Comparison of ENCODE assay signal across 12 mouse cellular contexts in genomic region chr6:87737921-87738626, GRCm38 (mm10). TPM values are rescaled to one million over a fixed set of nuclear protein-coding genes. Genes with fewer than 3 reads are reported as not detected.
DNase-seq lines count a peak whose midpoint lies in the region; ATAC-seq and TF ChIP-seq lines count a peak whose summit lies in the region.
"Had no signal": no experiment of that assay in that cellular context is flagged by ENCODE, and none has a peak within 500 bp of the region (broad histone marks: within the 10 kb centered on the region; RNA-seq: fewer than 3 reads in every experiment).

No protein-coding gene starts in this region.

- H3K27me3 ChIP-seq in hindbrain, embryonic 11.5 days (ENCODE audit: control insufficient read depth, insufficient read depth, low read length) = peaks cover 23% of the 10 kb centered on the region
- peaks cover 2% of the 10 kb centered on the region; the same call in 1 of the 2 replicates for H3K27me3 ChIP-seq in hindbrain, embryonic 16.5 days (replicated peaks; ENCODE audit: control insufficient read depth, insufficient read depth, low read length)
- no peaks in the 10 kb centered on the region for H3K27me3 ChIP-seq in CH12.LX (replicated peaks)
- peaks cover 53% of the 10 kb centered on the region for H3K27me3 ChIP-seq in embryonic facial prominence, embryonic 10.5 days (replicated peaks; ENCODE audit: low read depth, poor library complexity, severe bottlenecking)
- H3K27me3 ChIP-seq in liver, postnatal 0 days (ENCODE audit: insufficient read depth, low read length) = peaks cover 7% of the 10 kb centered on the region
- no peaks in the 10 kb centered on the region; the same call in 1 of the 2 replicates for H3K27me3 ChIP-seq in thymus, adult 2 months (ENCODE audit: control insufficient read depth, insufficient read depth, low read length)

- TF ChIP-seq EP300 in CH12.LX (IDR thresholded peaks at IDR 0.05; ENCODE audit: low read length) = no peak
- no peak for TF ChIP-seq EP300 in liver, postnatal 0 days (IDR thresholded peaks at IDR 0.05; ENCODE audit: low read depth)

- peak in 1 of 2 experiments; percentile 34; a peak in 2 of 4 replicates for TF ChIP-seq CTCF in CH12.LX (conservative IDR thresholded peaks at IDR 0.05 in 1 of 2, IDR thresholded peaks at IDR 0.05 in 1 of 2; ENCODE audit: low read depth in 2 of 2, low read length in 2 of 2)
- TF ChIP-seq CTCF in liver, postnatal 0 days (IDR thresholded peaks at IDR 0.05; ENCODE audit: low read depth) = peak; percentile 62
- TF ChIP-seq CTCF in thymus, adult 2 months (IDR thresholded peaks at IDR 0.05; ENCODE audit: borderline replicate concordance, control insufficient read depth, extremely low read depth, insufficient read depth, low read length, poor library complexity) = no peak

- H3K4me3 ChIP-seq in hindbrain, embryonic 11.5 days (ENCODE audit: low read depth, low read length) = no peak overlapping the region
- no peak overlapping the region for H3K4me3 ChIP-seq in hindbrain, embryonic 16.5 days (ENCODE audit: low read length)
- H3K4me3 ChIP-seq in CH12.LX (replicated peaks in 1 of 3; ENCODE audit: low read depth in 2 of 3, low read length in 2 of 3, poor library complexity in 1 of 3) = no peak overlapping the region
- no peak overlapping the region for H3K4me3 ChIP-seq in embryonic facial prominence, embryonic 10.5 days
- no peak overlapping the region for H3K4me3 ChIP-seq in liver, postnatal 0 days (ENCODE audit: low read depth, low read length)
- H3K4me3 ChIP-seq in thymus, adult 2 months (ENCODE audit: control insufficient read depth, insufficient read depth, low read length) = no peak overlapping the region
- H3K4me3 ChIP-seq: left cerebral cortex, adult 2 months had no signal

- peak; percentile 85 for ATAC-seq in hindbrain, embryonic 11.5 days (ENCODE audit: low FRiP score)
- no peak for ATAC-seq in hindbrain, embryonic 16.5 days
- ATAC-seq in liver, postnatal 0 days = no peak

- H3K9me3 ChIP-seq in hindbrain, embryonic 11.5 days (ENCODE audit: control insufficient read depth, low read length) = no peaks in the 10 kb centered on the region
- H3K9me3 ChIP-seq in hindbrain, embryonic 16.5 days (ENCODE audit: control insufficient read depth, low read length) = no peaks in the 10 kb centered on the region
- H3K9me3 ChIP-seq in CH12.LX (replicated peaks; ENCODE audit: low read length) = no peaks in the 10 kb centered on the region
- H3K9me3 ChIP-seq in embryonic facial prominence, embryonic 10.5 days = no peaks in the 10 kb centered on the region
- no peaks in the 10 kb centered on the region for H3K9me3 ChIP-seq in liver, postnatal 0 days (ENCODE audit: low read length)

- in situ Hi-C loops in CH12.LX (cut with MboI; ENCODE audit: low pct_ligation_motif_present, low pct_unique_long_range_greater_than_20kb, low sequenced_read_pairs) = no loop called here

- no peak; the same call in none of the 2 replicates for TF ChIP-seq RAD21 in CH12.LX (IDR thresholded peaks at IDR 0.05; ENCODE audit: low read depth, low read length)

- WGBS in hindbrain, embryonic 11.5 days = 28% methylated on average over 4 of the region's 4 CpGs
- 35% methylated on average over 4 of the region's 4 CpGs for WGBS in hindbrain, embryonic 16.5 days
- WGBS in embryonic facial prominence, embryonic 10.5 days = 44% methylated on average over 4 of the region's 4 CpGs
- 74% methylated on average over 4 of the region's 4 CpGs for WGBS in liver, postnatal 0 days (ENCODE audit: insufficient replicate concordance)
- 89% methylated on average over 4 of the region's 4 CpGs for WGBS in thymus, adult 2 months

- no peaks in the 10 kb centered on the region for H3K79me2 ChIP-seq in CH12.LX (replicated peaks; ENCODE audit: control insufficient read depth, extremely low read depth, insufficient read depth, poor library complexity, severe bottlenecking)

- H3K27ac ChIP-seq in hindbrain, embryonic 11.5 days (ENCODE audit: low read depth, low read length) = peak overlapping the region; percentile 74
- no peak overlapping the region for H3K27ac ChIP-seq in hindbrain, embryonic 16.5 days (ENCODE audit: low read depth, low read length)
- no peak overlapping the region for H3K27ac ChIP-seq in CH12.LX (ENCODE audit: insufficient read depth, low read depth)
- H3K27ac ChIP-seq in embryonic facial prominence, embryonic 10.5 days (replicated peaks) = peak overlapping the region; percentile 62
- H3K27ac ChIP-seq in liver, postnatal 0 days (ENCODE audit: low read depth) = no peak overlapping the region
- no peak overlapping the region for H3K27ac ChIP-seq in thymus, adult 2 months (ENCODE audit: control insufficient read depth, insufficient read depth, low read length)
- H3K27ac ChIP-seq: left cerebral cortex, adult 2 months; macrophage had no signal

- H3K9ac ChIP-seq in hindbrain, embryonic 11.5 days (ENCODE audit: low read depth, low read length) = peak overlapping the region; percentile 29
- no peak overlapping the region for H3K9ac ChIP-seq in hindbrain, embryonic 16.5 days (ENCODE audit: low read depth, low read length)
- H3K9ac ChIP-seq in CH12.LX (ENCODE audit: insufficient read depth, low read depth) = no peak overlapping the region
- no peak overlapping the region for H3K9ac ChIP-seq in liver, postnatal 0 days (replicated peaks)

- intact Hi-C loops in left cerebral cortex, postnatal 36 days (cut with DNase I) = no loop called here

- dilution Hi-C loops in CH12.LX (cut with MboI; ENCODE audit: extremely low pct_ligation_motif_present, extremely low pct_unique_long_range_greater_than_20kb, low sequenced_read_pairs) = no loop called here

- DNase-seq in hindbrain, embryonic 11.5 days (ENCODE audit: low spot score) = peak; percentile 73
- no peak for DNase-seq in CH12.LX (ENCODE audit: extremely low read depth)
- peak; percentile 57 for DNase-seq in embryonic facial prominence, embryonic 10.5 days (ENCODE audit: low spot score)
- no peak for DNase-seq in liver, postnatal 0 days
- no peak for DNase-seq in B cell, adult 2 months
- no peak for DNase-seq in left cerebral cortex, postnatal 36 days (ENCODE audit: low spot score in 2 of 2)
- DNase-seq in thymus, adult 2 months = no peak
- DNase-seq: cerebellum, adult 9-10 months had no signal

- no peak for TF ChIP-seq POLR2A in CH12.LX (IDR thresholded peaks at IDR 0.05; ENCODE audit: low read depth, low read length)
- no peak for TF ChIP-seq POLR2A in thymus, adult 2 months (IDR thresholded peaks at IDR 0.05; ENCODE audit: control insufficient read depth, extremely low read depth, insufficient read depth, low read length, poor library complexity)

- peaks cover 11% of the 10 kb centered on the region; the same call in 1 of the 2 replicates for H3K4me1 ChIP-seq in hindbrain, embryonic 11.5 days (replicated peaks; ENCODE audit: control insufficient read depth, insufficient read depth, low read length)
- peaks cover 9% of the 10 kb centered on the region for H3K4me1 ChIP-seq in hindbrain, embryonic 16.5 days (ENCODE audit: control insufficient read depth, insufficient read depth, low read depth, low read length)
- H3K4me1 ChIP-seq in CH12.LX (ENCODE audit: control insufficient read depth in 1 of 2, insufficient read depth in 2 of 2) = peaks cover 13 to 19% of the 10 kb centered on the region in 2 experiments
- peaks cover 40% of the 10 kb centered on the region for H3K4me1 ChIP-seq in embryonic facial prominence, embryonic 10.5 days
- H3K4me1 ChIP-seq in liver, postnatal 0 days (ENCODE audit: insufficient read depth) = peaks cover 38% of the 10 kb centered on the region
- H3K4me1 ChIP-seq in thymus, adult 2 months (replicated peaks; ENCODE audit: control insufficient read depth, insufficient read depth, low read length) = 0 out of 2 replicates have a peak, but pooled peaks cover 3% of the 10 kb centered on the region

- 0 out of 2 replicates have a peak overlapping the region, but pooled peaks have one; percentile 19 for H3K4me2 ChIP-seq in hindbrain, embryonic 11.5 days (replicated peaks; ENCODE audit: low read depth, low read length)
- H3K4me2 ChIP-seq in hindbrain, embryonic 16.5 days (ENCODE audit: low read length) = no peak overlapping the region
- no peak overlapping the region for H3K4me2 ChIP-seq in CH12.LX (ENCODE audit: insufficient read depth, low read depth, poor library complexity, severe bottlenecking)
- no peak overlapping the region for H3K4me2 ChIP-seq in liver, postnatal 0 days (ENCODE audit: low read depth, low read length)

- no peaks in the 10 kb centered on the region for H3K36me3 ChIP-seq in hindbrain, embryonic 11.5 days (ENCODE audit: control insufficient read depth, insufficient read depth, low read length)
- H3K36me3 ChIP-seq in hindbrain, embryonic 16.5 days (ENCODE audit: control insufficient read depth, insufficient read depth, low read length) = no peaks in the 10 kb centered on the region
- H3K36me3 ChIP-seq in CH12.LX (replicated peaks in 1 of 2; ENCODE audit: control insufficient read depth in 1 of 2, insufficient read depth in 1 of 2, low read length in 1 of 2) = no peaks in the 10 kb centered on the region
- H3K36me3 ChIP-seq in embryonic facial prominence, embryonic 10.5 days (replicated peaks) = no peaks in the 10 kb centered on the region
- no peaks in the 10 kb centered on the region for H3K36me3 ChIP-seq in liver, postnatal 0 days (replicated peaks; ENCODE audit: insufficient read depth, low read length)
- H3K36me3 ChIP-seq in thymus, adult 2 months (ENCODE audit: control insufficient read depth, insufficient read depth, low read length) = no peaks in the 10 kb centered on the region

RNA-seq across cellular contexts. Expression of gene Efcc1, which starts 7.4 kb away (rescaled TPM):
- polyA plus RNA-seq in hindbrain, embryonic 11.5 days (2014; fragmentation: Nextera tagmentation; extraction: Ambion mirVana) = 5.6 and 7.7 TPM in 2 replicates
- polyA plus RNA-seq in hindbrain, embryonic 16.5 days (2015; fragmentation: Nextera tagmentation; extraction: Ambion mirVana) = 6.3 and 6.6 TPM in 2 replicates
- not detected in 2 replicates for total RNA-seq in CH12.LX (2012; rRNA removed)
- not detected in 2 replicates for total RNA-seq in CH12.LX (2014; rRNA removed)
- polyA plus RNA-seq in CH12.LX (2012; ENCODE audit: insufficient read length, low read depth) = 0.14 and 0.18 TPM in 2 replicates
- polyA plus RNA-seq in embryonic facial prominence, embryonic 10.5 days (2016; fragmentation: Nextera tagmentation; extraction: Ambion mirVana) = 0.61 and 1.4 TPM in 2 replicates
- 0.39 and 0.42 TPM in 2 replicates for polyA plus RNA-seq in liver, postnatal 0 days (2015; fragmentation: Nextera tagmentation; extraction: Ambion mirVana)
- total RNA-seq in left cerebral cortex, postnatal 36 days (2021) = 1 to 10 TPM; 3.9 to 6.0 TPM
- 0.17 and 0.55 TPM in 2 replicates for polyA plus RNA-seq in thymus, adult 2 months (2012; rRNA removed)
- polyA plus RNA-seq: macrophage had no signal

RNA-seq across cellular contexts. Expression of gene Gp9, which starts 39.8 kb away (rescaled TPM):
- polyA plus RNA-seq in hindbrain, embryonic 11.5 days (2014; fragmentation: Nextera tagmentation; extraction: Ambion mirVana) = 1.4 and 2.2 TPM in 2 replicates
- polyA plus RNA-seq in hindbrain, embryonic 16.5 days (2015; fragmentation: Nextera tagmentation; extraction: Ambion mirVana) = 0.41 and 0.97 TPM in 2 replicates
- total RNA-seq in CH12.LX (2012; rRNA removed) = not detected in 2 replicates
- not detected in 2 replicates for total RNA-seq in CH12.LX (2014; rRNA removed)
- not detected in 2 replicates for polyA plus RNA-seq in CH12.LX (2012; ENCODE audit: insufficient read length, low read depth)
- 2.6 TPM in 2 replicates for polyA plus RNA-seq in embryonic facial prominence, embryonic 10.5 days (2016; fragmentation: Nextera tagmentation; extraction: Ambion mirVana)
- polyA plus RNA-seq in liver, postnatal 0 days (2015; fragmentation: Nextera tagmentation; extraction: Ambion mirVana) = 36.5 and 38.0 TPM in 2 replicates
- total RNA-seq in left cerebral cortex, postnatal 36 days (2021) = 1 to 10 TPM; 1.3 to 1.9 TPM
- polyA plus RNA-seq in thymus, adult 2 months (2012; rRNA removed) = 1.2 and 2.6 TPM in 2 replicates
- total RNA-seq: gastrocnemius, adult 18-20 months had no signal

Comparison
In these comparisons a context has a peak if more than half of its experiments do, and no peak if none do; other contexts are left out.
1. H3K27ac ChIP-seq: peak in hindbrain, embryonic 11.5 days (single experiment) and embryonic facial prominence, embryonic 10.5 days (single experiment); none in hindbrain, embryonic 16.5 days (single experiment), CH12.LX (single experiment), liver, postnatal 0 days (single experiment) and thymus, adult 2 months (single experiment).
2. DNase-seq: peak in hindbrain, embryonic 11.5 days (single experiment) and embryonic facial prominence, embryonic 10.5 days (single experiment); none in CH12.LX (single experiment), liver, postnatal 0 days (single experiment), B cell, adult 2 months (0 of 2), left cerebral cortex, postnatal 36 days (0 of 2) and thymus, adult 2 months (single experiment).
3. RNA of gene Gp9, which starts 39.8 kb away (polyA plus RNA-seq): 36.5 to 38.0 TPM in liver, postnatal 0 days; 2.6 TPM in embryonic facial prominence, embryonic 10.5 days, 1.2 to 2.6 TPM in thymus, adult 2 months, 1.4 to 2.2 TPM in hindbrain, embryonic 11.5 days, 0.41 to 0.97 TPM in hindbrain, embryonic 16.5 days and not detected in CH12.LX; every median in the first group is over 10 times any median in the second.